Mouse (Mus musculus): ENCODE measurements at regions not wholly inside any gene's neighbourhood (a gene's known extent, or its start where the extent isn't known, plus 50 kb on each side); places are given as distances from the start of the nearest gene placed in this dataset.

DNA sequence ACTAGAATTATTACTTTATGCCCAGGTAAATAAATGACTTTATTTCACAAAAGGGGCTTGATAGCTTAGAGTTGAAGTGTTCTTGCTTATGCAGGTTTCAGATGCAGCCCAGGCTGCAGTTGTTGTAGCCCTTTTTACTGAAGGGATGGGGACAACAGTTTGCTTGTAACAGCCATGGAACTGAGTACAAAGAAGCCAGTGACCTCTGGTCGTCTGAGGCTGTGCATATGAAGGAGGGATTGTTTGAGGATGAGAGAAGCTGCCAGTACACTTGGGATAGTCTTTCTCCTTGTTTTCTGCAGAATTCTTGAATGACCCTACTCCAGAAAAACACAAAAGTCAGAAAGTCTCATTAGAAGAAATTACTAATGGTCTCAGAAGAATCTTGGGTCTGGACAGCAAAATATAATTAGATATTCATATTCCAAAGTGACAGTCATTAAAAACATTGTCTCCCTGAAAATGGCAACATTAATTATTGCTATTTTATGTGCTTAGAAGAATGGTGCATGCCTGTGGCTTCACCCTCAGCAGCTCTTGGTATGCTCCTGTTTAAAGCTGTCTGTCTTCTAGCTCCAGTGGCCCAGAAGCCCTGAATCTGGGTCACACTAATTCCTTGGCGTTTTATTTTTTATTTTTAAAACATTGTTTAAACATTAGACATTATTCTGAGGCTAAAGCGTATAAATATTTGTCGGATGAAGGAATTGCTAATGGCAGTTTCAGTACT, 61.9 kb upstream of the Arhgap32 start:
- DNase-seq (ENCODE audit: low read depth, low spot score) = no peak

- DNase-seq (ENCODE audit: low read depth, low spot score) = no peak
These were observed 58.4 kb upstream of the Arhgap32 start for GRCm38 (mm10) chr9:32057427-32058115.

DNA sequence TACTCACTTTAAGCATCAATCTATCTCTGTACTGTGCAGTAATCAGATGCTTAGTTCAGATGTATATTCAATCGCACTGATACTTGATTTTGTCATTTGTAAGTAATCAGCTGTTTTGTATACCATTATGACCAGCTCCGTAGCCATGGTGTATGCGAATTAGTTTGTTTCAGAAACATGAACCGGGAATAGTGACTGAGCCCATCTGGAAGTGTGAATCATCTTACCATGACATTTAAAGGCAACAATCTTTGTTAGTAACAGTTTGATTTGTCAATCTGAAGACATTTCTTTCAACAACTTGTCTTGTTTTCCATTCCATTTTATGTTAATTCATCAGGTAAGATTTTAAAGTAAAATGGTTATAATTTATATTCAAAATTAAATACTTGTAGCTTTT, 53.2 kb upstream of the Arhgap32 start:
- no peak for DNase-seq (ENCODE audit: low read depth, low spot score)

DNA sequence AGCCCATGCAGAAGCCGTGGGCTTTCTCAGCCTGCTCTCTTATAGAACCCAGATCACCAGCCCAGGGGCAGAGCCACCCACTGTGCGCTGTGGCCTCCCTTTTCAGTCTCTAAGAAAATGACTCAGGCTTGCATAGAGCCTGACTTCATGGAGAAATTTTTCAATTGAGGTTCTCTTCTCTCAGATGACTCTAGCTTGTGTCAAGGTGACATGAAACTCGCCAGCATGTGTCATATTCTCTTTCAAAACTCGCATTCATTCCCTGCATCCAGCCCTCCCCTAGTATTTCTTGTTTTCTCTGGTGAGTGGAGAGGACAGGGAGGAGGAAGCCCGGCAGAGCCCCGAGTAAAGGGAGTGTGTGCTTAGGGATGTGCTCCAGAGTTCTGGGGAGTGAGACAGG, 52.4 kb upstream of the Arhgap32 start:
- no peak for DNase-seq (ENCODE audit: low read depth, low spot score)

GRCm38 (mm10) chr9:32064007-32064550, 51.9 kb upstream of the Arhgap32 start:
- no peak for DNase-seq (ENCODE audit: low read depth, low spot score)

Data from ES-CJ7 (cell line).